Mouse (Mus musculus) gastrocnemius, adult 2 months (tissue): ENCODE measurements at regions not wholly inside any gene's neighbourhood (a gene's known extent, or its start where the extent isn't known, plus 50 kb on each side); places are given as distances from the start of the nearest gene placed in this dataset.
"Not testable (repeated sequence)": the region's sequence is repeated elsewhere in the genome, so short reads cannot be mapped to it uniquely, and the experiment has no call there.

Source experiments
- DNase-seq: peaks from one replicate; pipeline ENCODE4 v3.0.0; 2022
- H3K27ac ChIP-seq: fragments of 200-600 bp; 2 replicates; pipeline ENCODE4 v1.8.1; 2022; ENCODE audit warnings: mild to moderate bottlenecking
- H3K4me3 ChIP-seq: fragments of 200-600 bp; 2 replicates; pipeline ENCODE4 v1.8.1; 2022; ENCODE audit warnings: mild to moderate bottlenecking, moderate library complexity
- CTCF ChIP-seq: fragments of 200-600 bp; IDR thresholded peaks from 2 replicates; pipeline ENCODE4 v1.8.1; 2022; ENCODE audit warnings: antibody characterized with exemption, mild to moderate bottlenecking, moderate library complexity
- intact Hi-C: fragments of 180-260 bp; cut with DNase I; formaldehyde crosslinking; loops from one replicate; pipeline ENCODE4 v1.15.1; 2025

DNA sequence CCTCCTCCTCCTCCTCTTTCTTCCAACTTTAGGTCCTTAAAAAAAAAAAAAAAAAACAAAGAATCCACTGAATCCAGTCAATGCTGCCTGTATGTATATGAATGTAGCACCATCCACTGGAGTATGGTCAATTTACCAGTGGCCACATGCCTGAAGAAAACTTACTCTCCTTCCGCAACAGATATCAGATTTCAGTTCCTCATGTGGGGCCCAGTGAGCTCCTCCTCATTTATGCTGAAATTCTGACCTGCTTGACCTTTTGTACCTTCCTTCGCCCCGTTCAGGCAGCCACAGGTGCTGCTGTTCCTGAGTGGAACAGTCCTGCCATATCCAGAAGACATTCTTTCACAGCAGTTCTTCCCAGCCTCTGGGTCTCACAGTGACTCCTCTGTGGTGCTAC lies 161.8 kb upstream of the Vrk2 start:
- intact Hi-C loops, result no loop called here
- Histone ChIP-seq H3K27ac (no peak overlapping the region), H3K4me3 (no peak overlapping the region)
- TF ChIP-seq CTCF, result no peak
- DNase-seq, result no peak

DNA sequence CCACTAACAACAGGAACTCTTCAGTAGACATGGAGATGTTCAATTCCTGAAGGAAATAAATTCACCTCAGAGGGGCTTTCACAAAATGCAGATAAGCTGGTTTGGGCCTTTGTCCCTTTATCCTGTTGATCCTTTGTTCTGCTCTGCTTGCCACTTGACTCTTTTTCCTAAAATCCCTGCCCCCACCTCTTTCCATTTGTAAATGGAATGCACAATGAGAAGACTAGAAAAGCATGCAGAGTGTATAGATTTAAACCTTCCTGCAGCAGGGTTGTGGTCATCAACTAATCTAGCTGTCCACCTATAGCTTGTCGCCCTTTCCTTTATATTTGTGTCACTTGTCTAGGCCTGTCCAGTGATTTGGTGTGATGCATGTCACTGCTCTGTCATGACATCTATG lies 159.8 kb upstream of the Vrk2 start:
- no peak for TF ChIP-seq CTCF
- Histone ChIP-seq H3K4me3 (no peak overlapping the region), H3K27ac (no peak overlapping the region)
- DNase-seq, result no peak
- intact Hi-C loops, result no loop called here

DNA sequence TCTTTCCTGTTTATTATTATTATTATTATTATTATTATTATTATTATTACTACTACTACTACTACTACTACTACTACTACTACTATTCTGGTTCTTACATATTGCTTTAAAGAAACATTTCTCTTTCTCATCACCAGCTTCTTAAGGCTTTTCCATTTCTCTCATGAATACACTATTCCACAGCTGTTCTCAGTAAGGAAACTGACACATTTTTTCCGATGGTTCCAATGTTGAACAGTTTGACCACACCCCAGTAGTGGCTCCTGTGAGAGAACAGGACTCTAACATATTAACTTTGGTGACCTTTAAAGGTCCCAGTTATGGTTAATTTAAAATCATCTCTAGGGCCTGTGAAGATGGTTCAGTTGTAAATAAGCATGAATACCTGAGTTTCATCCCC lies 148.4 kb upstream of the Vrk2 start:
- Histone ChIP-seq H3K27ac (no peak overlapping the region), H3K4me3 (no peak overlapping the region)
- no peak for TF ChIP-seq CTCF
- intact Hi-C loops, result no loop called here
- DNase-seq, result no peak

DNA sequence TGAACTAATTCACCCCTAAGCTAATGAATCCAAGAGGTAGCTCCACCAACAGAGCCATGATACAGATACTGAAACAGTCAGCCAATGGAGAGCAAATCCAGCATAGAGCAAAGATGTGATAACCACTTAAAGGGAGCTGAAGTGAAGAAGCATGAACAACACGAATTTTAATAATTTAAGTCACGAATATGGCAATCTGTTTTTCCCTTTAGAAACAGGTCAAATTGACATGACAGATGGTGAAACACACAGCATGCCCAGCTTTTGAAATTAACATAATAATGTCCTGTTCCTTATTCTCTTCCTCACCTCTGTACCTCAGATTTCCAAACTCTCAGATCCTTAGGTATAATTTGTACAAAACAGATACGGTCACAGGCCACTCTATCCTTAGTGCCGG lies 145.9 kb upstream of the Vrk2 start:
- H3K27ac ChIP-seq, result no peak overlapping the region
- H3K4me3 ChIP-seq, result no peak overlapping the region
- intact Hi-C loops, result no loop called here
- no peak for TF ChIP-seq CTCF
- DNase-seq, result no peak

DNA sequence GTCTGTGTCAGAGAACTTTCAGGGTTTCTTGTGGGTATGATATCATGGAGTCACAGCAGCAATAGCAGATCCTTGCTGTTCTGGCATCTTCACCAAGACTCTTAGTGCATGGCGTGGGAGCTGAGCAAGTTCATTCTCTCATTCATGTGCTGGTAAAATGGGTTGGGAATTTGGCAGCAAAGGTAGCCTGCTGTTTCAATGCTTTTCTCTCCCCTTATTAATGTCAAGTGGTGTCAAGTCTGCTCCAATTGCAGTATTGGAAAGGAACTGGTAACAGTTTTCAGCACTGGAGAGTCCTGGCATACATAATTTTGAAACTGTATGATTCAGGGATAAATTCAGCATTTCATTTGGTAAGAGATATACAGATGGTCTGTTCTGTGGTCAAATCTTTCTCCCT lies 133.2 kb upstream of the Vrk2 start:
- TF ChIP-seq CTCF, result no peak
- H3K4me3 ChIP-seq, result no peak overlapping the region
- DNase-seq, result no peak
- intact Hi-C loops, result no loop called here
- H3K27ac ChIP-seq, result no peak overlapping the region

DNA sequence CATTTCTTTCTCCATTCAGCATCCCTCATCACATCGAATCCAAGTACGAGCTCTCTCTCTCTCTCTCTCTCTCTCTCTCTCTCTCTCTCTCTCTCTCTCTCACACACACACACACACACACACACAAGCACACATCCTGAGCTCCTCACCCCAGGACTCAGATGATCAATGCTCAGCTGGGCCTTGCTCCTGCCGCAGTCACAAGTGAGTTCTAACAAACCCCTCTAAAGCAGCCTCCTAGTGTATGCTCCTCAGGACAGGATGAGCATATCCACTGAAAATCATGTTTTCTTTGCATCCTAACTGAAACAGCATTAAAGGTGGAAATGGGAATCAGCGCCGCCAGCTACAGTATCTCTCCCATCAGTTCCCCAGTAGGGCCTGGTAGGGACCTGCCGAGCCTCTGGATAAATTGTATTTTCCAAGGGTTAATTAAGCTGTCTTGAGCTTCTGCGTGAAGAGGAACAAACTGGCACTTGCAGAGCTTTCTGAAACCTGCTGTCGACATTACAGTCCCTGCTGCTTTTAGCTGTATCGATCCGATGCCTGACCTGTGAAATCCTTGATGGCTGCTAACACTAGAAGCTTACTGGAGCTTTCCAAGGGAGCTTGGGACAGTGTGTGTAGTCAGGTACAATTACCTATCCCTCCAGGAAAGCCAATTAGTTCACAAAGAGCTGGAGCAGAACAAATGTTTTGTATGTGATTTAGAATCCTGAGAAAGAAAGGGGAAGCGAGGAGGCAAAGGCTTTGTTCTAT lies 131.3 kb upstream of the Vrk2 start:
- intact Hi-C loops, result no loop called here
- DNase-seq, result no peak
- H3K4me3 ChIP-seq, result no peak overlapping the region
- no peak overlapping the region for H3K27ac ChIP-seq
- TF ChIP-seq CTCF, result no peak

DNA sequence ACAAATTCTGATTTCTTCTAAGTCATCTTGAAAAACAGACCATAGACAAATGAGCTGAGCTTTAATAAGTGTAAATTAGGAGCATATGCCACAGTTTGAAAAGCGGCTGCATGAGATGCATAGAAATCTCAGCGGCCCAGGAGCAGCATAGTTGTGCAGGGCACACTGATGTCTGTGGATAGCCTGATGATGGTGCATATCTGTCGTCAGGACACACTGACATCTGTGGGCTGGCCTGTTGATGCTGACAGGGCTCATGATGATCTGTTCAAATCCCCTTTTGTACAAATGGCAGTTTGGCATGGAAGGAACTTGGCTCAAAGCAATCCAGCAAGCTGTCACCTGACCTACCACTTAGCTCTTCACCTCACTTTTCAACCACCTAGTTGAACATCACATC lies 128.5 kb upstream of the Vrk2 start:
- no peak overlapping the region for H3K27ac ChIP-seq
- DNase-seq, result no peak
- H3K4me3 ChIP-seq, result no peak overlapping the region
- TF ChIP-seq CTCF, result no peak
- intact Hi-C loops, result no loop called here

DNA sequence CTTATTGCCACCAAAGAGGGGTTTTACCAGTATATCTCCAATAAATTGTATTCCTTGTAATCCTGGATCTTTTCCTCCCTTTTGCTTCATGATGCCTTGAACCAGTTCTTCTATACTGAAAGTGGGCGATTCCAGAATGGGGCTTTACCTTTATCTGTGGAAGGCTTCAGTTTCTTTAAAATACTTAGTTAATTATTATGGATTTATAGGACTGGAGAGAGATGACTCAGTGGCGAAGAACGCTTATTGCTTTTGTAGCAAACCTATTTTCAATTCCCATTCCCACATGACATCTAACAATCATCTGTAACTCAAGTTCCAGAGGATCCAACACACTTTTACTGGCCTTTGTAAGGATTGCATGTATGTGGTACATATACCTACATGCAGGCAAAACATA lies 127.4 kb upstream of the Vrk2 start:
- no peak for DNase-seq
- TF ChIP-seq CTCF, result no peak
- no peak overlapping the region for H3K27ac ChIP-seq
- H3K4me3 ChIP-seq, result no peak overlapping the region
- intact Hi-C loops, result no loop called here

DNA sequence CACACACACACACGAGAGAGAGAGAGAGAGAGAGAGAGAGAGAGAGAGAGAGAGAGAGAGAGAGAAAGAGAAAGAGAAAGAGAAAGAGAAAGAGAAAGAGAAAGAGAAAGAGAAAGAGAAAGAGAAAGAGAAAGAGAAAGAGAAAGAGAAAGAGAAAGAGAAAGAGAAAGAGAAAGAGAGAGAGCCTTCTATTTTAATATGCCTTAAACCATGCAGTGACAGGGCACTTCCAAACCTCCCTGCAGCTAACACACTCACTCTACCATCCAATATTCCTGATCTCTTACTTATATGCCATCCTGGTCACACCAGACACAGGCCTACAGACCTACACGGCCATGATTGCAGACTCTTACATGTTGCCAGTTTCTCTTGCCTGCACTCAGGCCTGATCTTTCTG lies 117.4 kb upstream of the Vrk2 start:
- DNase-seq, intact Hi-C loops, H3K4me3 ChIP-seq, H3K27ac ChIP-seq: not testable (repeated sequence)

DNA sequence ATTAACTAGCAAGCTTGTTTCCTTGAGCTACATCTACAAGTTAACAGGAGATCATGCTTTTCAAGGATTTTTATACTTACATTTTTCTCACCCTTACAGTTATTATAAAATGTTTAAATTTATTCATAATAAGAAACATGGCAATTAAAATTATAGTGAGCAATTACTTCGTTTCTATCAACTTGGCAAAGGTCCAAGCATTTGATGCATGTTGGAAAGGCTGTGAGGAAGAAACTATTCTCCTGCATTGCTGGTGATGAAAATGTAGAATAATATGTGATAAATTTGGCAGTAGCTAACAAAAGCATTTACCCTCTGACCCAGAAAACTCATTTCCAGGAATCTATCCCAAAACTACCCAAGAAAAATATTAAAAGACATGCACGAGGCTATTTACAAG lies 114.8 kb upstream of the Vrk2 start:
- intact Hi-C loops, result no loop called here
- TF ChIP-seq CTCF, result no peak
- no peak overlapping the region for H3K4me3 ChIP-seq
- H3K27ac ChIP-seq, result no peak overlapping the region
- DNase-seq, result no peak

DNA sequence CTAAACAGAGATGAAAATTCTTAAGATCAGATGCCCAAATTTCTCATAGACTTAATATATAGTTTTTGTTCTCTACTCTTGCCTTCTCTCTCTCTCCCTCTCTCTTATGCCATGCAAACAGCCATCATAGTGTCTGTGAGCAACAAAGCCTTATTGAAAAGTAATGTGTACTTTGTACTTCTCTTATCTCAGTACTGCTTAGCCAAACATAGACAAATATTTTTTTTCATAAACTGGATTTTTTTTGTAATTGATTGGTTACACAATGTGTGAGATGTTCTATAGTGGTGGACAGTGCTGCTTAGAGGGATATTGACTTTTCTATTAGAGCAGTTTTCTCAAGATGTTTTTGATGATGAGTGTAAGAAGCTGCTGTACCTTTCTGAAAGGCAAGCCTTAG lies 90.1 kb upstream of the Vrk2 start:
- no peak for DNase-seq
- H3K27ac ChIP-seq, result no peak overlapping the region
- TF ChIP-seq CTCF, result no peak
- H3K4me3 ChIP-seq, result no peak overlapping the region
- intact Hi-C loops, result no loop called here

DNA sequence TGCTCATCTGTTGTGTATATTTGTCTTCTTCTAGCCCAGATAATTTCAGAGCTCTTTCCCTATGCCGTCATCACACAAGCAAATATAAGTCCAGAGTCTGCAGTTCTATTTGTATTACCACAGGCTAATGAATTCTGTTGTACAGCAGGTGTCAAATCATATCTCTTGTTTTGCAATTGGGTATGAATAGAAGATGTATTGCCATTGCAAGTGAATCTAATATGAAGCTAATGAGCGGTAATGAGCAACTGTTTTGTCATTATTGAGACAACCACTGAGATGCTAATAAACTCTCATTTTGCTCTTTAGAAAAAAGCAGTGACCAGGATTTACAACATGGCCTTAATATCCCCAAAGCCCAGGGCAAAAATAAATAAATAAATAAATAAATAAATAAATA lies 73.5 kb upstream of the Vrk2 start:
- no peak for TF ChIP-seq CTCF
- intact Hi-C loops, result no loop called here
- DNase-seq, result no peak
- Histone ChIP-seq H3K4me3 (no peak overlapping the region), H3K27ac (no peak overlapping the region)

DNA sequence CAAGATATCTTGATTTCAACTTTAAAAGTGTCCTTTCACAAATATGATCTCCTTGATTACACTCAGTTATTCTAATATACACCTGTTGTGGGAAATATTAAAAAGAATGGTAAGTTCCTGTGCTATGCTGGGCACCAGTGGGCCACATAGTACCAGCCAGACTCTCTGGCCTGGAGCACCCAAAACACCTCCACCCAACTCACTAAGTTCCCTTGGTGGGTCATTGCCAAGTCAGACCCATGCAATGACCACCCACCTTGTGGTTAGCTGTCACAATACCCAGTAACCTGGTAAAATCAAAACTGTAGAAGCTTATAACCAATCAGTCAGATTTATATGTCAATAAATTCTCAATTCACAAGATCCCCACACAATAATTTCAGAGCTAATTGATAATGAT lies 67.1 kb upstream of the Vrk2 start:
- H3K27ac ChIP-seq, result no peak overlapping the region
- intact Hi-C loops, result no loop called here
- TF ChIP-seq CTCF, result no peak

DNA sequence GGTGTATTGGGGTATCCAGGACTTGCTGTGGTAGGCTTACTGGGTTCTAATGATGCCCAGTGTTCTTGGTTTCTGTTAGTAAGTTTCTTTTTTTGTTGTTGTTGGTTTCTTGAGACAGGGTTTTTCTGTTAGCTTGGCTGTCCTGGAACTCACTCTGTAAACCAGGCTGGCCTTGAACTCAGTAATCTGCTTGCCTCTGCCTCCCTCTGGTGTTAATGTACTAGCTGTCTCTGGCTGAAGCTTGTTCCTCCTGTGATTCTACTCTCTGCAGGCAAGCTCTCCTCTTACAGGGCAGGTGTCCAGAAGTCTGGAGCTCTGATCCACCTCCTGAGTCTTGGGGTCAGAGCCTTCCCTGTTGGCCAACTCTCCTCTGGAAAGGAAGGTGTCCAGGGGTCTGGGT lies 55.4 kb upstream of the Vrk2 start:
- DNase-seq, H3K4me3 ChIP-seq, intact Hi-C loops, H3K27ac ChIP-seq: not testable (repeated sequence)

More for the DNA sequence above, 67.1 kb upstream of the Vrk2 start:
- H3K4me3 ChIP-seq, result no peak overlapping the region
- DNase-seq, result no peak
